Mouse (Mus musculus) forebrain, embryonic 15.5 days (tissue): ENCODE measurements around the gene Sec61g. TPM values are rescaled to one million over a fixed set of nuclear protein-coding genes. Genes with fewer than 3 reads are reported as not detected.

Experiments
- ATAC-seq: fragments of 200-750 bp; cut with Nextera tagmentation; replicated peaks from 2 replicates; pipeline ENCODE4 v1.8.0; 2017; ENCODE audit warnings: mild to moderate bottlenecking, moderate TSS enrichment, moderate library complexity
- H3K27ac ChIP-seq: fragments of 300-500 bp; sonication (generic); replicated peaks from 2 replicates; pipeline ENCODE4 v1.5.1; 2015; ENCODE audit warnings: mild to moderate bottlenecking, inconsistent platforms
- H3K27me3 ChIP-seq: fragments of 300-500 bp; sonication (generic); 2 replicates; pipeline ENCODE4 v1.6.1; 2015; ENCODE audit warnings: inconsistent platforms
- H3K36me3 ChIP-seq: fragments of 300-500 bp; sonication (generic); 2 replicates; pipeline ENCODE4 v1.6.1; 2015; ENCODE audit warnings: mild to moderate bottlenecking, inconsistent platforms
- H3K4me1 ChIP-seq: fragments of 300-500 bp; sonication (generic); 2 replicates; pipeline ENCODE4 v1.6.1; 2015; ENCODE audit warnings: inconsistent platforms
- H3K4me2 ChIP-seq: fragments of 300-500 bp; sonication (generic); replicated peaks from 2 replicates; pipeline ENCODE4 v1.6.1; 2015; ENCODE audit warnings: mild to moderate bottlenecking, inconsistent platforms
- H3K4me3 ChIP-seq: fragments of 300-500 bp; sonication (generic); 2 replicates; pipeline ENCODE4 v1.5.1; 2015; ENCODE audit warnings: mild to moderate bottlenecking, inconsistent platforms
- H3K9ac ChIP-seq: fragments of 300-500 bp; sonication (generic); replicated peaks from 2 replicates; pipeline ENCODE4 v1.6.1; 2015; ENCODE audit warnings: mild to moderate bottlenecking, inconsistent platforms
- H3K9me3 ChIP-seq: fragments of 300-500 bp; sonication (generic); 2 replicates; pipeline ENCODE4 v1.6.1; 2016; ENCODE audit warnings: inconsistent platforms
- WGBS: fragments of 180-500 bp; shearing (Covaris S2); methylation state at CpG from one replicate; pipeline ENCODE4 v1.1.7; 2015; ENCODE audit warnings: mixed read lengths; 5-methylcytosine and 5-hydroxymethylcytosine counted together
- polyA plus RNA-seq: library from polyadenylated mRNA; unstranded; fragments of >200 nt; fragmentation: Nextera tagmentation; extraction: Ambion mirVana; gene quantifications from 2 replicates; pipeline ENCODE4 v1.2.1, GENCODE M21; 2015

The Sec61g gene
- polyA plus RNA-seq: 25.3 and 37.7 TPM in 2 replicates

DNA sequence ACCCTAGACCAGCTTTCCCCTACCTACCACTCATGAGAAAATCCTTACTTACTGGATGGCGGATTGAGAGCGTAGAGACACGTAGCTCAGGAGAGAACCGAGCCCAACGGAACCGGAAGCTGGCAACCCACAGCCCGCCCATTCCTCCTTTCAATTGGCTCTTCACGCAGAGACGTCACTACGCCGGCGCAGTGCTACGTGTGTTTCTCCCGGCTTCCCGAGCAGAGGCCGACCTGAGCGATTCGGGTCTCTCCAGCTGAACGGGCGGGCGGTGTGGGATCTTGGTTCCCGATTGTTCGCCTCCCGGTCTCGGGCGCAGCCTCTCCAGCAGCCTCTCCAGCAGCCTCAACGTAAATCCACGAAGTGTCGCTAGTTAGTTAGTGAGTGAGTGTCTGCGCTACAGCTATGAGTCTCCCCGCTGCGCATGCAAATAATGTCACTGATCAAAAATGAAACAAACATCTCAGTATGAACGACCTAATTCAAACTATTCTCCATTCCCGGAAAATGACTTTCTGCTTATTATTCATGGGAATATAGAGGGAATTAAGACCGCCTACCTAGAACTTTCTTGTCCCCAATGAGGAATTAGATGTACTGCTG lies at the start of gene Sec61g:
TSS of gene Sec61g (minus strand) at position 433 of the 603 bp plus-strand sequence.
- H3K4me1 ChIP-seq: peaks cover 20% of the 10 kb centered on the region
- peak within 1 kb of the TSS; percentile 94 for H3K9ac ChIP-seq
- peak within 1 kb of the TSS; percentile 74 for H3K4me2 ChIP-seq
- H3K9me3 ChIP-seq: no peaks in the 10 kb centered on the region
- peaks cover 23% of the 10 kb centered on the region for H3K36me3 ChIP-seq
- peak within 1 kb of the TSS; percentile 96 for H3K27ac ChIP-seq
- H3K4me3 ChIP-seq: peak within 1 kb of the TSS; percentile 71
- H3K27me3 ChIP-seq: no peaks in the 10 kb centered on the region
- ATAC-seq: peak; percentile 100
- under 1% methylated on average over 35 of the region's 35 CpGs for WGBS

DNA sequence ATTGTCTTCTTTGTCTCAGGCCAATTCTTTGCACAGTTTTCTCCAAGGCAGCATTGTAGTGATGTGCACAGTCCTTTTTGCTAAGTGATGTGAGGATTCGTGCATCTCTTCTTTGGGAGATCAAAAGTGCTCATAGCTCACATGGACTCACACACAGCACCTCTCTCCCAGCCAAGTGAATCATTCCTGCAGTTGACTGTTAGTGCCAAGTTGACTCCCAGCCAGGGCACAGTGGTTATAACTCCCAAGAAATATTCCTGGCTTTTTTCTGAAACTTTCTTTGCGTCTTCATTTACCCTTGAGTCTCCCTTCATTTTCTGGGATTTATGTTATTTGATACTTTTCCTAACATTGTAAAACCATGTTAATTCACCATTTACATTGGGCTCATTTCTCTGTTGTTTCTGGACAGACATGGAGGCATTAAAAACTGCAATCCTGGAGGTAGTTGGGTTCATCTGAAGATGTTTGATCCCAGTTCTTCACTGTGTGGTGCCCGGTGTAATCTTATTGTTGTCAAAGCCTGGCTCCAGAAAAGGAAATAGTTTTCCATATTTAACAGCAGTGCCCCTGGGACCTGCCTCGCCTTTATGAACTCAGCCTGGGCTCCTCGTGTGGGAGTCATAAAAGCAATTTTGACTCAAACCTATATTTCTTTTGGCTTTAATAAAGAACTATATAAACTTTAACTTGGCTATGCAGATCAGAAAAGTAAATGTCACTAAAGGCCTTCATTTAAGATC lies 38.3 kb upstream of the Sec61g start:
- no peak overlapping the region for H3K4me3 ChIP-seq
- H3K9me3 ChIP-seq: no peaks in the 10 kb centered on the region
- H3K36me3 ChIP-seq: no peaks in the 10 kb centered on the region
- H3K27me3 ChIP-seq: no peaks in the 10 kb centered on the region
- WGBS: 80% methylated on average over 5 of the region's 5 CpGs
- H3K4me1 ChIP-seq: no peaks in the 10 kb centered on the region
- no peak overlapping the region for H3K4me2 ChIP-seq
- ATAC-seq: no peak
- H3K27ac ChIP-seq: no peak overlapping the region
- no peak overlapping the region for H3K9ac ChIP-seq

DNA sequence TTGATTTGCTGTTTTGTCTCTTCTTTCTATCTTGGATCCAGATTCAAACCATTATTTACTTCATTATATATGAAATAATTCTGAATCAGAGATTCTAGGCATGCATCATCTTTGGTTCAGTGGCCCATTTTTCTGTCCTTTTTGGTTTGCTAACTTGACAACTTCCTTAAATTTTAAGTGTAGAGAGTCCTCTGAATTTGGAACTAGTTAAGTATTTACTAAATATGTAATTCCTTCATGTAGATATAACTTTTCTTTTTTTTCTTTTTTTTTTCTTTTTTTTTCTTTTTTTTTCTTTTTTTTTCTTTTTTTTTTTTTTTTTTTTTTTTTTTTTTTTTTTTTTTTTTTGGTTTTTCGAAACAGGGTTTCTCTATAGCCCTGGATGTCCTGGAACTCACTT lies 29.1 kb upstream of the Sec61g start:
- H3K36me3 ChIP-seq: no peaks in the 10 kb centered on the region
- H3K9ac ChIP-seq: no peak overlapping the region
- H3K27me3 ChIP-seq: no peaks in the 10 kb centered on the region
- no peak for ATAC-seq
- 0 out of 2 replicates have a peak, but pooled peaks cover 12% of the 10 kb centered on the region for H3K4me1 ChIP-seq
- H3K9me3 ChIP-seq: no peaks in the 10 kb centered on the region
- no peak overlapping the region for H3K4me3 ChIP-seq
- no peak overlapping the region for H3K27ac ChIP-seq
- 90% methylated on average over 1 of the region's 1 CpGs for WGBS
- no peak overlapping the region for H3K4me2 ChIP-seq

DNA sequence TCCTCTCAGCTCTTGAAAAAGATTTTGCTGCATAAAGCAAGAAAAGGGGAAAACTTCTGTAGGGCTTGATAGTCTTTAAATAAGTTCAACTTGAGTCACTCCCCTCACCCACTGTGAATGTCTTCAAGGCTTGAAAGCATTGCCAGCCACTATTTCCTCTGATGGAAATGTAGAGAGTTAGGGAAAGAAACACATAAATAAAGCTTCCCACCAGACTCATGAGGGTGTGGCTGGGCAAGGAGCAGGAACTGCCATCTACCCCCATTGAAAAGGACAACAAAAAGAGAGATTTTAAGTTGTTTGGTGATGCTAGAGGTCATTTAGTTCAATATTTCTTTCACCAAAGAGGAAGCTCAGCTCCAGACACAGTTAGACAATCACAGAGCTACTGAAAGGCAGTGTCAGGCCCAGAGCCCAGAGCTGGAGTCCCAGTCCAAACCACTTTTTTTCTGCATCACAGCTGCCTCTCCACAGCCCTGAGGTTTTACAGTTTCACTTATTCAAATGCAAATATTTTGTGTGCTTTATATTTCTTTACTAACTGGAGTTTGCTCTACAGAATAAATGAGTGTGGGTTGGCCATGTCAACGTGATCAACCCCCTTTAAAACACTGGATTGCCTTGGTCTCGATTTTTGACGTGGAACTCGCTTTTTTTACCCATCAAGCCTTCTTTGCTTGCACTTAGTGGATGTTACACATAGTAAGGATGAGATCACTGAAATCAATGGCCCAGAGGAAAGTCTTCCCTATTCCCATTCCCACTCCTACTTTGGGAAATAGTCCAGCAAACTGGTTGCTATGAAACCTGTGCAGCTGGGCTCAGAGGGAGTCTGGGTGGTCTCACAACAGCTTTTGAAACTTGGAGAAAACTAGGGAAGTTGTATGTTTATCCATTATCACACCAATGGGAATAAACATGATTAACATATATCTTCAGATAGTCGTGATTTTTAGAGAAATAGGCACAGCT lies 26.6 kb upstream of the Sec61g start:
- Histone ChIP-seq H3K4me2 (no peak overlapping the region), H3K27ac (peak overlapping the region; percentile 35), H3K9me3 (no peaks in the 10 kb centered on the region), H3K27me3 (no peaks in the 10 kb centered on the region), H3K9ac (no peak overlapping the region), H3K4me3 (no peak overlapping the region), H3K4me1 (0 out of 2 replicates have a peak, but pooled peaks cover 12% of the 10 kb centered on the region), H3K36me3 (no peaks in the 10 kb centered on the region)
- peak; percentile 93 for ATAC-seq
- 39% methylated on average over 5 of the region's 5 CpGs for WGBS

DNA sequence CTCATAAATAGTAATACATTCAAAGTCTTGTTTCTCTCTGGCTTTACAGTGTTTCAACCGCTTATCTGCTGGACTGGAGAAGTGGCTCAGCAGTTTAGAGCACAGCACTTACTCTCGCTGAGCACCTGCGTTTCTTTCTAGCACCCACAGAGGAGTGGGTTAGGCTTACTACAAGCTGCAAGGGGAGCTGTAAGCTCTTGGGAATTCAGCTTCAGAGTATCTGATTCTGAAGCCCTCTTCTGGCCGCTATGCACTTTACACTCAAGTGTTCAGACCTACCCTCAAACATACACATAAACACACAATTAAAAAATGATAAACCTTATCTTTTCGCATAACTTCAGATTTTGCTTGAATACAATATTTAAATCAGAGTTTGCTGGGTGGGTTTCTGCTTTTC lies 24.6 kb upstream of the Sec61g start:
- Histone ChIP-seq H3K27me3 (no peaks in the 10 kb centered on the region), H3K4me3 (no peak overlapping the region), H3K4me2 (no peak overlapping the region), H3K9ac (no peak overlapping the region), H3K27ac (no peak overlapping the region), H3K36me3 (no peaks in the 10 kb centered on the region), H3K9me3 (no peaks in the 10 kb centered on the region), H3K4me1 (0 out of 2 replicates have a peak, but pooled peaks cover 12% of the 10 kb centered on the region)
- WGBS: 23% methylated on average over 5 of the region's 5 CpGs
- no peak for ATAC-seq

DNA sequence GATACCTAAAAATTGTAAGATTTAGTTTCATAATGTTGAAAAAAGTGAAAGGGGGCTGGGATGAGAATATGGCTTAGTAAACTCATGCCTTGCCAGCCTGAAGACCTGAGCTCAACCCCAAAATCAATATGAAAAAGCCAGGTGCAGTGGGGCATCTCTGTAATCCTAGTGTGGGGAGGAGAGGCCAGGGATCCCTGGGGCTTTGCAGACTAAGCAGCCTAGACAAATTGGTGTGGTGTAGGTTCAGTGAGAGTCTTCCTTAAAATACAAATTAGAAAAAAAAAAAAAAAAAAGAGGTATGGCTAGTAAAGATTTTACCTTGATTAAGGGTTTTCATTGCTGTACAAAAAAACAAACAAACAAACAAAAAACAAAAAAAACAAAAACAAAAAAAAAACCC lies 20.6 kb upstream of the Sec61g start:
- Histone ChIP-seq H3K4me3 (no peak overlapping the region), H3K27me3 (no peaks in the 10 kb centered on the region), H3K9ac (no peak overlapping the region), H3K4me1 (no peaks in the 10 kb centered on the region; the same call in 1 of the 2 replicates), H3K4me2 (no peak overlapping the region), H3K36me3 (no peaks in the 10 kb centered on the region), H3K27ac (no peak overlapping the region), H3K9me3 (no peaks in the 10 kb centered on the region)
- no peak for ATAC-seq

DNA sequence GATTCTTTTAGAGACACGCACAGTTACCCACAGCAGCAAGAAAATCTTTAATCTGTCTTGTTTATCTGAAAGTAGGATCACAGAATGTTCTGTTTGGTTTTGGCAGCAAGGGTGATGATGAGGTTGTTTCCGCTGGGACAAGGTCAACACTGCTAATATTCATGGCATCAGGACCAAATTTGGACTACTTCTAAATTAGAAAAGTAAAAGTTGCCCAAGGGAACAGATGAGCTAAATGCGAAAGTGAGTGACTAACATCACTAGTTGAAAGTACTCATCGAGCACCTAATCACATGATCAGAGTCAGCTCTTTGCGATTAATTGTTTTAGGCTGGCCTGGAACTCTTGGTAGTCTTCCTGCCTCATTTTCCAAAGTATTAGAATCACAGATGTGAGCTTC lies 20.1 kb upstream of the Sec61g start:
- no peaks in the 10 kb centered on the region for H3K27me3 ChIP-seq
- 90% methylated on average over 5 of the region's 5 CpGs for WGBS
- H3K9me3 ChIP-seq: no peaks in the 10 kb centered on the region
- H3K4me2 ChIP-seq: no peak overlapping the region
- no peak overlapping the region for H3K4me3 ChIP-seq
- H3K27ac ChIP-seq: no peak overlapping the region
- no peaks in the 10 kb centered on the region for H3K36me3 ChIP-seq
- ATAC-seq: no peak
- H3K9ac ChIP-seq: no peak overlapping the region
- H3K4me1 ChIP-seq: no peaks in the 10 kb centered on the region; the same call in 1 of the 2 replicates

DNA sequence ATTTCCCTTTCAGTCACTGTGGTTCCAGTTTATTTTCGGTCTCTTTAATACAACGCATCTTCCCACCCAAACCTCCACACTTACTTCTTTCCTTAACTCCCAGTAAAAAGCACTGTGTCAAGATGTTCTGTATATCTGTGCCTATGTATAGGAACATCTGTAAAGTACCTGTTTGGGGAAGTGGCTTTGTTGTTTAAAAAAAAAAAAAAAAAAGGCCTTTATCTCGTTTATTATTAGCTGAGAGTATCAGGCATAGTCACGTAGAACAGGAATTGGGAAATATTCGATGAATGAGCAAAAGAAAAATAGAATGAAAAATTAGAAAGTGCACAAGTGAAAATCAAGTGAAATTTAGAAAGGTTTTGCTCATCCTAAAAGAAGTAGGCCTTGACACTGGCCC lies 19.5 kb upstream of the Sec61g start:
- H3K9ac ChIP-seq: no peak overlapping the region
- no peak overlapping the region for H3K4me3 ChIP-seq
- H3K36me3 ChIP-seq: no peaks in the 10 kb centered on the region
- ATAC-seq: no peak
- no peaks in the 10 kb centered on the region; the same call in 1 of the 2 replicates for H3K4me1 ChIP-seq
- WGBS: 88% methylated on average over 5 of the region's 5 CpGs
- no peak overlapping the region for H3K27ac ChIP-seq
- H3K9me3 ChIP-seq: no peaks in the 10 kb centered on the region
- no peaks in the 10 kb centered on the region for H3K27me3 ChIP-seq
- no peak overlapping the region for H3K4me2 ChIP-seq

DNA sequence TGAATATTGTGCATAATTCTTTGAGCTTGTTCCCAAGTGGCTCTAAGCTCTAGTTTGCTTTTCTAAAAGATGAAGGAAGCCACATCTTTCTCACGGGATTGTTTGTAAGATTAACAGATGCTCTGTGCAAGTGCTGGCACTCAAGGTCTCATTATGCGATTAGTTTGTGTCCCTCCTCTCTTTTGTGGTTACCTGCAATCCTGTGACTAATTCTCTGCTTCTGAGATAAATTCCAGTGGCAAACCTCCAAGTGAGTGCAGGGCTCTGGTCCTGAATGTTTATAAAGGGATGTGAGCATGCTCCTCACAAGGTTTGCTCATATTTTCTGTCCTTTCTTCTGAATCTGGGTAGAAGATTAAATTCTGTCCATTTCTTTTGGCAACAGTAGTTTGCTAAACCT lies 18.2 kb upstream of the Sec61g start:
- H3K4me3 ChIP-seq: no peak overlapping the region
- H3K4me1 ChIP-seq: no peaks in the 10 kb centered on the region; the same call in 1 of the 2 replicates
- no peaks in the 10 kb centered on the region for H3K36me3 ChIP-seq
- no peaks in the 10 kb centered on the region for H3K27me3 ChIP-seq
- H3K9me3 ChIP-seq: no peaks in the 10 kb centered on the region
- WGBS: 43% methylated on average over 2 of the region's 2 CpGs
- no peak overlapping the region for H3K9ac ChIP-seq
- no peak for ATAC-seq
- no peak overlapping the region for H3K27ac ChIP-seq
- H3K4me2 ChIP-seq: no peak overlapping the region

DNA sequence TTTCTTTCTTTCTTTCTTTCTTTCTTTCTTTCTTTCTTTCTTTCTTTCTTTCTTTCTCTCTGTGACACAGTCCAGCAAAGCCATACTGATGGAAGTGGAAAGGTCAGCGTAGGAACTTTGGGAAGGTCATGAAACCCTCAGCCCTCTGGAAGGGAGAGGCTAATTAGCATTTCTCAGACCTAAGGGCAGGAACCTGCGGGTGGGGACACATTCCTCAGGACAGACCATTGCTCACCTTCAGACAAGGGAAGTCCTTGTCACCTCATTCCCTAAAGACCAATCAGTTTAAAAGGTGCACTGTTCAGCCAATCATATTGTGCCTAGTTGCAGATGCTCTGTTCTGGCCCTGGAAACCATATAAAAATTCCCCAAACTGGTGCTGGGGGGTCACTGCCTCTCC lies 17.4 kb upstream of the Sec61g start:
- 53% methylated on average over 2 of the region's 2 CpGs for WGBS
- ATAC-seq: no peak
- Histone ChIP-seq H3K9ac (no peak overlapping the region), H3K27me3 (no peaks in the 10 kb centered on the region), H3K4me2 (no peak overlapping the region), H3K4me3 (no peak overlapping the region), H3K9me3 (no peaks in the 10 kb centered on the region), H3K27ac (no peak overlapping the region), H3K4me1 (no peaks in the 10 kb centered on the region; the same call in 1 of the 2 replicates), H3K36me3 (no peaks in the 10 kb centered on the region)

DNA sequence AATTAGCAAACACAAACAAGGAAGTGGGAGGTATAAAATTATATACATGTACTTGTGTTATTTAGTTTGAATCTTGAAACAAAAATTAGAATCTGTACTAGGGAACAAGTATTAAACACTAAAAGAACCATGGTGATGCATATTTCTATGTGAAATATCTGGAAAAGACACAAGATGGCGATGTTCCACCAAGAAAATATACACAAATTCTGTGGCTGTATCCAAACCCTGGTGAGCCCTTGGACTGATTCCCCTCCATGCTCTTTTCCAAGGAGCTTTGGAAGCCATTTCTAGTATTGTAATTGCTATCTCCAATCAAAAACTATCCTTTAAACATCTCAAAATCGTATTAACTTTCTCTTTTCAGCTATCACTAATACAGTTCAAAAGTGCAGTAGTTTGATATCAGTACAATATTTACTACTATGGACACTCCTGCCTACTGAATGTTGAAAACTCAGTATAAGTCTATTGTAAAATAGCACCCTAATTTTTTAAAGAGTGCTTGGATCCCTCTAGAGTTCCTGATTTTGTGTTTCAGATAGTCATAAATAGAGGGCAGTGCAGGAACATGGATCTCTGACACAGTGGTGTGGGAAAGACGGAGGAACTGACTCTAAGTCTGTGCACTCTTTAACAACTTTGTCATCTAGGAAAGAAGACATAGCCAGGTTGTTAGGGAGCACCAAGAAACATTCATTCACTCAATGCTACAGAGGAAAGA lies 16.8 kb upstream of the Sec61g start:
- Histone ChIP-seq H3K27ac (no peak overlapping the region), H3K4me1 (no peaks in the 10 kb centered on the region; the same call in 1 of the 2 replicates), H3K4me3 (no peak overlapping the region), H3K36me3 (no peaks in the 10 kb centered on the region), H3K9me3 (no peaks in the 10 kb centered on the region), H3K27me3 (no peaks in the 10 kb centered on the region), H3K9ac (no peak overlapping the region), H3K4me2 (no peak overlapping the region)
- peak; percentile 79 for ATAC-seq
- 46% methylated on average over 3 of the region's 3 CpGs for WGBS
